Mouse (Mus musculus) ES-Bruce4 (cell line): ENCODE data around the gene Brs3. TPM values are rescaled to one million over a fixed set of nuclear protein-coding genes. Genes with fewer than 3 reads are reported as not detected.

Experiments used
- H3K27ac ChIP-seq: 2 replicates; pipeline ENCODE4 v1.5.1; 2012; ENCODE audit warnings: low read length, inconsistent platforms; ENCODE audit not compliant: insufficient read depth
- H3K27me3 ChIP-seq: 2 replicates; pipeline ENCODE4 v1.6.1; 2012; ENCODE audit warnings: mild to moderate bottlenecking, low read length, inconsistent platforms; ENCODE audit not compliant: control insufficient read depth, poor library complexity, insufficient read depth, severe bottlenecking
- H3K36me3 ChIP-seq: 2 replicates; pipeline ENCODE4 v1.6.1; 2012; ENCODE audit warnings: inconsistent platforms, mild to moderate bottlenecking, low read length, moderate library complexity; ENCODE audit not compliant: control insufficient read depth, poor library complexity, insufficient read depth, severe bottlenecking
- H3K4me1 ChIP-seq: one replicate; pipeline ENCODE4 v1.8.1; 2011; ENCODE audit warnings: low read length; ENCODE audit not compliant: control insufficient read depth, insufficient read depth
- H3K4me3 ChIP-seq: 2 replicates; pipeline ENCODE4 v1.5.1; 2011; ENCODE audit warnings: low read depth, mild to moderate bottlenecking, low read length
- H3K9ac ChIP-seq: 2 replicates; pipeline ENCODE4 v1.6.1; 2012; ENCODE audit warnings: low read depth, mild to moderate bottlenecking, inconsistent platforms; ENCODE audit not compliant: poor library complexity, severe bottlenecking
- H3K9me3 ChIP-seq: replicated peaks from 2 replicates; pipeline ENCODE4 v1.6.1; 2012; ENCODE audit warnings: mild to moderate bottlenecking, low read length, inconsistent platforms; ENCODE audit not compliant: control insufficient read depth, poor library complexity, insufficient read depth, severe bottlenecking
- CTCF ChIP-seq: IDR thresholded peaks from one replicate; pipeline ENCODE4 v1.8.1; 2011; ENCODE audit warnings: low read depth, low read length
- EP300 ChIP-seq: IDR thresholded peaks from 2 replicates; pipeline ENCODE4 v1.6.1; 2011; ENCODE audit warnings: low read depth, low read length; ENCODE audit not compliant: insufficient read depth
- POLR2A ChIP-seq: IDR thresholded peaks from one replicate; pipeline ENCODE4 v1.8.1; 2011; ENCODE audit warnings: low read length; ENCODE audit not compliant: insufficient read depth
- polyA plus RNA-seq: library from polyadenylated mRNA; stranded (reverse); fragments of >200 nt; gene quantifications from 2 replicates; pipeline ENCODE4 v1.2.4, GENCODE M21; 2011; ENCODE audit warnings: low read depth; ENCODE audit not compliant: missing spikeins, insufficient read depth, insufficient read length

Gene Brs3
- polyA plus RNA-seq, 1 experiment = not detected

- no peak overlapping the region for H3K4me3 ChIP-seq
- H3K9ac ChIP-seq = no peak overlapping the region
- H3K27me3 ChIP-seq = no peaks in the 10 kb centered on the region
- H3K9me3 ChIP-seq = no peaks in the 10 kb centered on the region
- TF ChIP-seq EP300 (no peak), CTCF (no peak), POLR2A (no peak)
- no peaks in the 10 kb centered on the region for H3K36me3 ChIP-seq
- H3K4me1 ChIP-seq = no peaks in the 10 kb centered on the region
- no peak overlapping the region for H3K27ac ChIP-seq
These were observed 38.6 kb downstream of the Brs3 start for GRCm38 (mm10) chrX:57081496-57081895.

GRCm38 (mm10) chrX:57087806-57088205, 44.9 kb downstream of the Brs3 start, which contains the start of gene Vgll1:
Gene Vgll1 (plus strand): TSS chrX:57088106.
- TF ChIP-seq CTCF (no peak), EP300 (no peak), POLR2A (no peak)
- Histone ChIP-seq H3K27me3 (no peaks in the 10 kb centered on the region), H3K9ac (no peak within 1 kb of the TSS), H3K9me3 (no peaks in the 10 kb centered on the region), H3K4me3 (no peak within 1 kb of the TSS), H3K4me1 (no peaks in the 10 kb centered on the region), H3K27ac (no peak within 1 kb of the TSS), H3K36me3 (no peaks in the 10 kb centered on the region)

Other genes with a start within 250 kb of the Brs3 start
- gene Map7d3, start 220.7 kb upstream of the Brs3 start, polyA plus RNA-seq = 4.4 and 5.1 TPM in 2 replicates
- not detected in 2 replicates for gene Adgrg4, start 172.9 kb upstream of the Brs3 start, polyA plus RNA-seq
- gene Htatsf1, start 10.5 kb downstream of the Brs3 start, polyA plus RNA-seq = 49.3 and 56.5 TPM in 2 replicates
- 1.8 TPM in 2 replicates for gene Vgll1, start 45.0 kb downstream of the Brs3 start, polyA plus RNA-seq
- gene Cd40lg, start 169.1 kb downstream of the Brs3 start, polyA plus RNA-seq = not detected in 2 replicates